Mouse (Mus musculus) kidney, embryonic 16.5 days (tissue): ENCODE results near the gene Camkmt. TPM values are rescaled to one million over a fixed set of nuclear protein-coding genes. Genes with fewer than 3 reads are reported as not detected.

ENCODE experiments used
- ATAC-seq: fragments of 200-750 bp; cut with Nextera tagmentation; 2 replicates; pipeline ENCODE4 v1.8.0; 2017; ENCODE audit warnings: moderate TSS enrichment; ENCODE audit not compliant: low FRiP score, low TSS enrichment
- H3K27ac ChIP-seq: fragments of 300-500 bp; sonication (generic); 2 replicates; pipeline ENCODE4 v1.5.1; 2014; ENCODE audit warnings: low read length
- H3K27me3 ChIP-seq: fragments of 300-500 bp; sonication (generic); 2 replicates; pipeline ENCODE4 v1.6.1; 2014; ENCODE audit warnings: low read length, control low read depth, mixed read lengths; ENCODE audit not compliant: insufficient read depth
- H3K36me3 ChIP-seq: fragments of 300-500 bp; sonication (generic); 2 replicates; pipeline ENCODE4 v1.6.1; 2014; ENCODE audit warnings: low read length, control low read depth, mixed read lengths; ENCODE audit not compliant: insufficient read depth
- H3K4me1 ChIP-seq: fragments of 300-500 bp; sonication (generic); 2 replicates; pipeline ENCODE4 v1.6.1; 2014; ENCODE audit warnings: low read length, control low read depth, mixed read lengths; ENCODE audit not compliant: insufficient read depth
- H3K4me2 ChIP-seq: fragments of 300-500 bp; sonication (generic); replicated peaks from 2 replicates; pipeline ENCODE4 v1.6.1; 2014; ENCODE audit warnings: low read depth, low read length
- H3K4me3 ChIP-seq: fragments of 300-500 bp; sonication (generic); 2 replicates; pipeline ENCODE4 v1.5.1; 2014; ENCODE audit warnings: mild to moderate bottlenecking, low read length
- H3K9ac ChIP-seq: fragments of 300-500 bp; sonication (generic); replicated peaks from 2 replicates; pipeline ENCODE4 v1.6.1; 2014; ENCODE audit warnings: low read length
- H3K9me3 ChIP-seq: fragments of 300-500 bp; sonication (generic); 2 replicates; pipeline ENCODE4 v1.6.1; 2016; ENCODE audit warnings: low read length, control low read depth
- WGBS: fragments of 180-500 bp; shearing (Covaris S2); extraction: QIAGEN DNeasy Blood & Tissue Kit; methylation state at CpG from one replicate; pipeline ENCODE4 v1.1.7; 2014; 5-methylcytosine and 5-hydroxymethylcytosine counted together
- polyA plus RNA-seq: library from polyadenylated mRNA; unstranded; fragments of >200 nt; fragmentation: Nextera tagmentation; extraction: Ambion mirVana; gene quantifications from 2 replicates; pipeline ENCODE4 v1.2.1, GENCODE M21; 2015

The Camkmt gene
- polyA plus RNA-seq, 1 experiment from 2014 or later: 15.2 TPM

DNA sequence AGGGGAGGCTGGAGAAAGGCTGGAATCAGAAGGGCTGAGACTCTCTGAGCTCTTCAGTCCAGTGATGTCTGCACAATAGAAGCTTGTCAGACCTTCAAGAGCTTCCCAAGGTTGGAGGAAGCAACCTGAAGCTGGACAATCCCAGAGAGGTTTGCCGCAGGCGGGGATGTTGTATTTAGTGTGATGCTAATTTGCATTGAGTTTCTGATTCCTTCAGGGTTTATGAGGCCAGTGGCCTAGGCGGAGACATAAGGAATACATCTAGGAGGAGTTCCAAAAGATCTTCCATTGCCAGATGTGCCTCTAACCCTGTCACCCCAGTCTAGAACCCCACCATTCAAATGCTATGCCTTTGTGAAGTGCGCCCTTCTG is 416.7 kb downstream of the Camkmt start:
- H3K27me3 ChIP-seq: no peaks in the 10 kb centered on the region
- H3K9ac ChIP-seq: no peak overlapping the region
- no peak overlapping the region for H3K27ac ChIP-seq
- WGBS: 90% methylated on average over 4 of the region's 4 CpGs
- H3K4me1 ChIP-seq: no peaks in the 10 kb centered on the region
- ATAC-seq: no peak
- H3K4me2 ChIP-seq: no peak overlapping the region
- no peaks in the 10 kb centered on the region for H3K36me3 ChIP-seq
- H3K4me3 ChIP-seq: no peak overlapping the region
- no peaks in the 10 kb centered on the region for H3K9me3 ChIP-seq

Other genes with a start within 250 kb of the Camkmt start
- 73.7 and 74.5 TPM in 2 replicates for gene Ppm1b, start 133.8 kb upstream of the Camkmt start, polyA plus RNA-seq
- 31.8 and 42.0 TPM in 2 replicates for gene Slc3a1, start 62.2 kb upstream of the Camkmt start, polyA plus RNA-seq
- 33.0 and 36.5 TPM in 2 replicates for gene Prepl, start 311 bp upstream of the Camkmt start, polyA plus RNA-seq